Mouse (Mus musculus) olfactory bulb, adult 2 months (tissue): ENCODE measurements around the gene Gm11492.

ENCODE experiments used
- CTCF ChIP-seq: fragments of 200-500 bp; IDR thresholded peaks from 2 replicates; pipeline ENCODE4 v1.5.1; 2012; ENCODE audit warnings: low read depth, mild to moderate bottlenecking, low read length, moderate library complexity; ENCODE audit not compliant: insufficient read depth
- POLR2A ChIP-seq: fragments of 200-500 bp; IDR thresholded peaks from 2 replicates; pipeline ENCODE4 v1.6.1; 2012; ENCODE audit warnings: mild to moderate bottlenecking, low read depth, low read length, moderate library complexity; ENCODE audit not compliant: insufficient read depth

DNA sequence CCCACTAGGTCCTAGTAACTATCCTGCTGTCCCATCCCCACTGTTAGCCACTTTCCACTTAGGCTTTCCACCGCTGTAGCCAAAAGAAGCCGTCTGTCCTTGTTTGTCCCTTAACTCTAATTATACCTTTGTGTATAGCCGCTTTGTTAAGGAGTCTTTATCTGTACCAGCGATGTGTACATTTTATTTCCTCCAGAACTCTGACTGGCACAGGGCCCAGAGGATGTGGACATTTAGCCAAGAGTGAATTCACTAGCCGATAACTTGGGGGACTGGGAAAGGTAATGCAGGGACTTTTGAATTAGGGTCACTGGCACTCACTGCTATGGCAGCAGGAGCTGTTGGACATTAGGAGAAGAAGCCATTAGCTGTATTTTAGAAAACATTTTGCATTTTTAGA is 12.1 kb upstream of the Gm11492 start:
- TF ChIP-seq CTCF (no peak), POLR2A (no peak)
